8 mouse cellular contexts compared by ENCODE assay signal in the genomic region with DNA sequence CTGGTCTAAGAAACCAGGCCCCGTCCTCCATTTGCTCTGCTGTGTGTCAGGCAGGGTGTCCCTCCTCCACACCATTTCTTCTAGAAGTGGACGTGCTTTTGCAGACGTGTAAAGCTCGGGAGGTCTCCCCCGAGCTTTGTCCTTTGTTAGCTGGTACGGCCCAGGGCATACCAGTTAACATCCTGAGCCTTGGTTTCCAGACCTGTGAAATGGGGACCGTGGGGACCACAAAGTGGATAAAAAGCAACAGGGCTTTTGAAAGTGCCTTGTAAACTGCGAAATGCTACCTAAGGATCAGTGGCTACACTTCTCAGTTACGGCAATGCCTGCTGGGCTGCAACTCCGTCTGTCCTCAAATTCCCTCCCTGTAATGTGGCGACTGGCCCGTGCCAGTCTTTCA. TPM values are rescaled to one million over a fixed set of nuclear protein-coding genes. Genes with fewer than 3 reads are reported as not detected.
DNase-seq lines count a peak whose midpoint lies in the region; ATAC-seq lines count a peak whose summit lies in the region.

No protein-coding gene starts in this region.

- peaks cover 26% of the 10 kb centered on the region for H3K4me1 ChIP-seq in erythroblast, embryonic 14.5 days (ENCODE audit: control insufficient read depth)
- H3K4me1 ChIP-seq in heart, embryonic 16.5 days (ENCODE audit: control insufficient read depth, insufficient read depth, low read length), result 0 out of 2 replicates have a peak, but pooled peaks cover 3% of the 10 kb centered on the region
- no peaks in the 10 kb centered on the region; the same call in 1 of the 2 replicates for H3K4me1 ChIP-seq in liver, embryonic 16.5 days (ENCODE audit: control insufficient read depth, low read depth, low read length)

- H3K9me3 ChIP-seq in erythroblast, embryonic 14.5 days (ENCODE audit: control insufficient read depth, low read length), result peaks cover 2% of the 10 kb centered on the region; the same call in 1 of the 2 replicates
- no peaks in the 10 kb centered on the region for H3K9me3 ChIP-seq in heart, embryonic 16.5 days (replicated peaks; ENCODE audit: control insufficient read depth, low read length)
- H3K9me3 ChIP-seq in liver, embryonic 16.5 days (replicated peaks; ENCODE audit: control insufficient read depth, low read length), result no peaks in the 10 kb centered on the region

- H3K9ac ChIP-seq in heart, embryonic 16.5 days (ENCODE audit: low read length), result peak overlapping the region; percentile 88
- H3K9ac ChIP-seq in liver, embryonic 16.5 days (ENCODE audit: low read depth, low read length), result peak overlapping the region; percentile 40

- peak; percentile 9 for DNase-seq in R1 (ENCODE audit: low read depth, low spot score)
- DNase-seq in MN1 (ENCODE audit: low spot score), result no peak
- no peak for DNase-seq in urinary bladder, postnatal 36 days (ENCODE audit: low spot score in 2 of 2)

- peak overlapping the region; percentile 91 for H3K27ac ChIP-seq in heart, embryonic 16.5 days (ENCODE audit: low read length)
- no peak overlapping the region for H3K27ac ChIP-seq in liver, embryonic 16.5 days (ENCODE audit: low read length)

- no peak for ATAC-seq in erythroblast, adult 5-6 weeks (replicated peaks; ENCODE audit: low FRiP score, poor library complexity, severe bottlenecking)
- ATAC-seq in heart, embryonic 16.5 days (replicated peaks; ENCODE audit: extremely low read depth, insufficient read depth, low FRiP score), result no peak
- no peak for ATAC-seq in liver, embryonic 16.5 days (ENCODE audit: low read depth)
- ATAC-seq in megakaryocyte-erythroid progenitor cell, adult 5-6 weeks (replicated peaks; ENCODE audit: low FRiP score, low TSS enrichment, poor library complexity, severe bottlenecking), result no peak

- no peaks in the 10 kb centered on the region for H3K36me3 ChIP-seq in erythroblast, embryonic 14.5 days (ENCODE audit: control insufficient read depth)
- H3K36me3 ChIP-seq in heart, embryonic 16.5 days (ENCODE audit: control insufficient read depth, insufficient read depth), result no peaks in the 10 kb centered on the region
- no peaks in the 10 kb centered on the region for H3K36me3 ChIP-seq in liver, embryonic 16.5 days (ENCODE audit: control insufficient read depth, insufficient read depth)

- peak overlapping the region; percentile 69 for H3K4me2 ChIP-seq in heart, embryonic 16.5 days (ENCODE audit: low read depth, low read length)
- peak overlapping the region; percentile 60 for H3K4me2 ChIP-seq in liver, embryonic 16.5 days (ENCODE audit: low read depth, low read length)

- H3K4me3 ChIP-seq in erythroblast, embryonic 14.5 days (replicated peaks), result peak overlapping the region; percentile 71
- peak overlapping the region; percentile 67 for H3K4me3 ChIP-seq in heart, embryonic 16.5 days (ENCODE audit: low read length)
- H3K4me3 ChIP-seq in liver, embryonic 16.5 days (ENCODE audit: low read depth, low read length), result peak overlapping the region; percentile 65

- H3K27me3 ChIP-seq in erythroblast, embryonic 14.5 days (ENCODE audit: control insufficient read depth), result peaks cover 75% of the 10 kb centered on the region
- peaks cover 60% of the 10 kb centered on the region for H3K27me3 ChIP-seq in heart, embryonic 16.5 days (ENCODE audit: control insufficient read depth, insufficient read depth, low read length)
- H3K27me3 ChIP-seq in liver, embryonic 16.5 days (ENCODE audit: control insufficient read depth, insufficient read depth, low read depth, low read length), result peaks cover 77% of the 10 kb centered on the region

- 10% methylated on average over 12 of the region's 12 CpGs for WGBS in heart, embryonic 16.5 days
- WGBS in liver, embryonic 16.5 days (ENCODE audit: insufficient replicate concordance), result 20% methylated on average over 12 of the region's 12 CpGs

RNA-seq across cellular contexts. Expression of a gene that starts 3.2 kb away (rescaled TPM):
- polyA plus RNA-seq in erythroblast, embryonic 14.5 days (2012), result 0.31 and 1.0 TPM in 2 replicates
- total RNA-seq in erythroblast, adult 5-6 weeks (2015; ENCODE audit: low replicate concordance), result 1.0 and 2.1 TPM in 2 replicates
- total RNA-seq in erythroblast, adult 5-6 weeks (2017; ENCODE audit: low replicate concordance), result 1.8 and 4.3 TPM in 2 replicates
- polyA plus RNA-seq in heart, embryonic 16.5 days (2015; fragmentation: Nextera tagmentation; extraction: Ambion mirVana), result 496 and 553 TPM in 2 replicates
- 209 and 240 TPM in 2 replicates for polyA plus RNA-seq in liver, embryonic 16.5 days (2015; fragmentation: Nextera tagmentation; extraction: Ambion mirVana)
- total RNA-seq in megakaryocyte-erythroid progenitor cell, adult 5-6 weeks (2014; fragmentation: Nextera tagmentation), result 38.7 and 42.0 TPM in 2 replicates
- 53.4 and 54.0 TPM in 2 replicates for total RNA-seq in megakaryocyte-erythroid progenitor cell, adult 5-6 weeks (2017)

Comparison
In these comparisons a context has a peak if more than half of its experiments do, and no peak if none do; other contexts are left out.
1. RNA of a gene that starts 3.2 kb away (polyA plus RNA-seq): 496 to 553 TPM in heart, embryonic 16.5 days and 209 to 240 TPM in liver, embryonic 16.5 days; 0.31 to 1.0 TPM in erythroblast, embryonic 14.5 days; every median in the first group is over 100 times any median in the second.
2. Peak in every context shown above with its lines, with median percentiles within 50 percentile points of each other: H3K4me3 ChIP-seq.